Mouse (Mus musculus): ENCODE data around the gene Bloc1s4.

- TF ChIP-seq CTCF (IDR thresholded peaks at IDR 0.05; ENCODE audit: extremely low read depth, insufficient read depth, insufficient read length, insufficient replicate concordance) (no peak), POLR2A (IDR thresholded peaks at IDR 0.05; ENCODE audit: low read depth, low read length) (no peak)
These were observed 18.5 kb downstream of the Bloc1s4 start for GRCm38 (mm10) chr5:36729923-36730322.
